Mouse (Mus musculus): ENCODE measurements around the gene Nalcn.

The Nalcn gene

GRCm38 (mm10) chr14:123495544-123495943 is 131.4 kb downstream of the Nalcn start:
- no peak for DNase-seq (ENCODE audit: extremely low spot score)

- DNase-seq (ENCODE audit: extremely low spot score), result no peak
These were observed 138.3 kb downstream of the Nalcn start for GRCm38 (mm10) chr14:123488575-123489207.

GRCm38 (mm10) chr14:123462026-123462425 is 164.9 kb downstream of the Nalcn start:
- no peak for DNase-seq (ENCODE audit: extremely low spot score)

GRCm38 (mm10) chr14:123446031-123446430 is 180.9 kb downstream of the Nalcn start:
- no peak for DNase-seq (ENCODE audit: extremely low spot score)

GRCm38 (mm10) chr14:123435542-123435941 is 191.4 kb downstream of the Nalcn start:
- no peak for DNase-seq (ENCODE audit: extremely low spot score)

GRCm38 (mm10) chr14:123376167-123376855 is 250.6 kb downstream of the Nalcn start:
- DNase-seq (ENCODE audit: extremely low spot score), result no peak

GRCm38 (mm10) chr14:123371522-123371921 is 255.4 kb downstream of the Nalcn start:
- peak; percentile 31 for DNase-seq (ENCODE audit: extremely low spot score)

GRCm38 (mm10) chr14:123359691-123360090 is 267.3 kb downstream of the Nalcn start:
- no peak for DNase-seq (ENCODE audit: extremely low spot score)

GRCm38 (mm10) chr14:123352973-123353372 is 274.0 kb downstream of the Nalcn start:
- peak; percentile 55 for DNase-seq (ENCODE audit: extremely low spot score)

- DNase-seq (ENCODE audit: extremely low spot score), result no peak
These were observed 295.1 kb downstream of the Nalcn start for GRCm38 (mm10) chr14:123331841-123332240.

- DNase-seq (ENCODE audit: extremely low spot score), result no peak
These were observed 312.6 kb downstream of the Nalcn start for GRCm38 (mm10) chr14:123314369-123314768.

GRCm38 (mm10) chr14:123312371-123312770 is 314.6 kb downstream of the Nalcn start:
- no peak for DNase-seq (ENCODE audit: extremely low spot score)

- DNase-seq (ENCODE audit: extremely low spot score), result no peak
These were observed 330.9 kb downstream of the Nalcn start for GRCm38 (mm10) chr14:123296068-123296467.

GRCm38 (mm10) chr14:123291118-123292007 is 335.6 kb downstream of the Nalcn start:
- no peak for DNase-seq (ENCODE audit: extremely low spot score)

GRCm38 (mm10) chr14:123282165-123282564 is 344.8 kb downstream of the Nalcn start:
- no peak for DNase-seq (ENCODE audit: extremely low spot score)

GRCm38 (mm10) chr14:123272121-123272520 is 354.8 kb downstream of the Nalcn start:
- no peak for DNase-seq (ENCODE audit: extremely low spot score)

- no peak for DNase-seq (ENCODE audit: extremely low spot score)
These were observed 386.2 kb downstream of the Nalcn start for GRCm38 (mm10) chr14:123240738-123241137.

GRCm38 (mm10) chr14:123239945-123240344 is 387.0 kb downstream of the Nalcn start:
- peak; percentile 33 for DNase-seq (ENCODE audit: extremely low spot score)

GRCm38 (mm10) chr14:123237002-123237401 is 389.9 kb downstream of the Nalcn start:
- no peak for DNase-seq (ENCODE audit: extremely low spot score)

GRCm38 (mm10) chr14:123232630-123233206 is 394.2 kb downstream of the Nalcn start:
- DNase-seq (ENCODE audit: extremely low spot score), result no peak

All from embryo, embryonic 9.5 days (tissue).